Mouse (Mus musculus): Measurements from ENCODE around the gene Sod3. TPM values are rescaled to one million over a fixed set of nuclear protein-coding genes. Genes with fewer than 3 reads are reported as not detected.

Gene Sod3
- polyA plus RNA-seq, 1 experiment from 2014 or later: 0.38 TPM

GRCm38 (mm10) chr5:52351561-52351960, 12.0 kb upstream of the Sod3 start:
- 93% methylated on average over 2 of the region's 2 CpGs for WGBS
- Histone ChIP-seq H3K9me3 (replicated peaks; ENCODE audit: control insufficient read depth, low read length) (no peaks in the 10 kb centered on the region), H3K4me1 (ENCODE audit: control insufficient read depth, insufficient read depth, low read length) (no peaks in the 10 kb centered on the region), H3K36me3 (replicated peaks; ENCODE audit: control insufficient read depth, insufficient read depth, low read depth, low read length) (no peaks in the 10 kb centered on the region), H3K27ac (replicated peaks; ENCODE audit: low read depth, low read length) (no peak overlapping the region), H3K27me3 (ENCODE audit: control insufficient read depth, insufficient read depth, low read length) (no peaks in the 10 kb centered on the region), H3K9ac (replicated peaks; ENCODE audit: low read length) (no peak overlapping the region), H3K4me2 (ENCODE audit: low read depth, low read length) (no peak overlapping the region), H3K4me3 (ENCODE audit: low read depth, low read length) (no peak overlapping the region)
- DNase-seq (ENCODE audit: low spot score) (no peak), ATAC-seq (replicated peaks; ENCODE audit: insufficient number of reproducible peaks, low FRiP score, low TSS enrichment, low read depth) (no peak)

- no peak overlapping the region for H3K9ac ChIP-seq (replicated peaks; ENCODE audit: low read length)
- no peak overlapping the region for H3K27ac ChIP-seq (replicated peaks; ENCODE audit: low read depth, low read length)
- no peaks in the 10 kb centered on the region for H3K4me1 ChIP-seq (ENCODE audit: control insufficient read depth, insufficient read depth, low read length)
- no peak overlapping the region for H3K4me2 ChIP-seq (ENCODE audit: low read depth, low read length)
- WGBS: 79% methylated on average over 5 of the region's 5 CpGs
- ATAC-seq (replicated peaks; ENCODE audit: insufficient number of reproducible peaks, low FRiP score, low TSS enrichment, low read depth): no peak
- H3K27me3 ChIP-seq (ENCODE audit: control insufficient read depth, insufficient read depth, low read length): no peaks in the 10 kb centered on the region
- H3K9me3 ChIP-seq (replicated peaks; ENCODE audit: control insufficient read depth, low read length): no peaks in the 10 kb centered on the region
- no peak overlapping the region for H3K4me3 ChIP-seq (ENCODE audit: low read depth, low read length)
- DNase-seq (ENCODE audit: low spot score): no peak
- H3K36me3 ChIP-seq (replicated peaks; ENCODE audit: control insufficient read depth, insufficient read depth, low read depth, low read length): no peaks in the 10 kb centered on the region
Observed at GRCm38 (mm10) chr5:52352730-52353129, 10.9 kb upstream of the Sod3 start.

- no peaks in the 10 kb centered on the region for H3K36me3 ChIP-seq (replicated peaks; ENCODE audit: control insufficient read depth, insufficient read depth, low read depth, low read length)
- H3K4me1 ChIP-seq (ENCODE audit: control insufficient read depth, insufficient read depth, low read length): no peaks in the 10 kb centered on the region
- no peak overlapping the region for H3K4me3 ChIP-seq (ENCODE audit: low read depth, low read length)
- no peaks in the 10 kb centered on the region for H3K27me3 ChIP-seq (ENCODE audit: control insufficient read depth, insufficient read depth, low read length)
- WGBS: 86% methylated on average over 4 of the region's 4 CpGs
- ATAC-seq (replicated peaks; ENCODE audit: insufficient number of reproducible peaks, low FRiP score, low TSS enrichment, low read depth) (no peak), DNase-seq (ENCODE audit: low spot score) (no peak)
- no peak overlapping the region for H3K4me2 ChIP-seq (ENCODE audit: low read depth, low read length)
- H3K9ac ChIP-seq (replicated peaks; ENCODE audit: low read length): no peak overlapping the region
- no peak overlapping the region for H3K27ac ChIP-seq (replicated peaks; ENCODE audit: low read depth, low read length)
- no peaks in the 10 kb centered on the region for H3K9me3 ChIP-seq (replicated peaks; ENCODE audit: control insufficient read depth, low read length)
Observed at GRCm38 (mm10) chr5:52354441-52354840, 9.2 kb upstream of the Sod3 start.

- H3K9ac ChIP-seq (replicated peaks; ENCODE audit: low read length): no peak overlapping the region
- no peak overlapping the region for H3K27ac ChIP-seq (replicated peaks; ENCODE audit: low read depth, low read length)
- H3K9me3 ChIP-seq (replicated peaks; ENCODE audit: control insufficient read depth, low read length): no peaks in the 10 kb centered on the region
- 85% methylated on average over 7 of the region's 7 CpGs for WGBS
- H3K36me3 ChIP-seq (replicated peaks; ENCODE audit: control insufficient read depth, insufficient read depth, low read depth, low read length): no peaks in the 10 kb centered on the region
- no peak for DNase-seq (ENCODE audit: low spot score)
- no peak overlapping the region for H3K4me2 ChIP-seq (ENCODE audit: low read depth, low read length)
- no peaks in the 10 kb centered on the region for H3K4me1 ChIP-seq (ENCODE audit: control insufficient read depth, insufficient read depth, low read length)
- H3K4me3 ChIP-seq (ENCODE audit: low read depth, low read length): no peak overlapping the region
- ATAC-seq (replicated peaks; ENCODE audit: insufficient number of reproducible peaks, low FRiP score, low TSS enrichment, low read depth): no peak
- H3K27me3 ChIP-seq (ENCODE audit: control insufficient read depth, insufficient read depth, low read length): no peaks in the 10 kb centered on the region
Observed at GRCm38 (mm10) chr5:52355612-52356011, 8.0 kb upstream of the Sod3 start.

- ATAC-seq (replicated peaks; ENCODE audit: insufficient number of reproducible peaks, low FRiP score, low TSS enrichment, low read depth) (no peak), DNase-seq (ENCODE audit: low spot score) (no peak)
- Histone ChIP-seq H3K4me3 (ENCODE audit: low read depth, low read length) (no peak overlapping the region), H3K27me3 (ENCODE audit: control insufficient read depth, insufficient read depth, low read length) (no peaks in the 10 kb centered on the region), H3K36me3 (replicated peaks; ENCODE audit: control insufficient read depth, insufficient read depth, low read depth, low read length) (no peaks in the 10 kb centered on the region), H3K4me1 (ENCODE audit: control insufficient read depth, insufficient read depth, low read length) (no peaks in the 10 kb centered on the region), H3K4me2 (ENCODE audit: low read depth, low read length) (no peak overlapping the region), H3K9me3 (replicated peaks; ENCODE audit: control insufficient read depth, low read length) (no peaks in the 10 kb centered on the region), H3K9ac (replicated peaks; ENCODE audit: low read length) (no peak overlapping the region), H3K27ac (replicated peaks; ENCODE audit: low read depth, low read length) (no peak overlapping the region)
- 77% methylated on average over 9 of the region's 9 CpGs for WGBS
Observed at GRCm38 (mm10) chr5:52357175-52357754, 6.3 kb upstream of the Sod3 start.

GRCm38 (mm10) chr5:52358120-52358519, 5.5 kb upstream of the Sod3 start:
- H3K4me2 ChIP-seq (ENCODE audit: low read depth, low read length): no peak overlapping the region
- H3K27ac ChIP-seq (replicated peaks; ENCODE audit: low read depth, low read length): no peak overlapping the region
- DNase-seq (ENCODE audit: low spot score) (no peak), ATAC-seq (replicated peaks; ENCODE audit: insufficient number of reproducible peaks, low FRiP score, low TSS enrichment, low read depth) (no peak)
- H3K9me3 ChIP-seq (replicated peaks; ENCODE audit: control insufficient read depth, low read length): no peaks in the 10 kb centered on the region
- H3K4me1 ChIP-seq (ENCODE audit: control insufficient read depth, insufficient read depth, low read length): no peaks in the 10 kb centered on the region
- H3K36me3 ChIP-seq (replicated peaks; ENCODE audit: control insufficient read depth, insufficient read depth, low read depth, low read length): no peaks in the 10 kb centered on the region
- WGBS: 90% methylated on average over 6 of the region's 6 CpGs
- no peaks in the 10 kb centered on the region for H3K27me3 ChIP-seq (ENCODE audit: control insufficient read depth, insufficient read depth, low read length)
- no peak overlapping the region for H3K4me3 ChIP-seq (ENCODE audit: low read depth, low read length)
- no peak overlapping the region for H3K9ac ChIP-seq (replicated peaks; ENCODE audit: low read length)

GRCm38 (mm10) chr5:52360286-52361049, 3.1 kb upstream of the Sod3 start:
- 74% methylated on average over 21 of the region's 21 CpGs for WGBS
- H3K4me2 ChIP-seq (ENCODE audit: low read depth, low read length): no peak overlapping the region
- no peak for ATAC-seq (replicated peaks; ENCODE audit: insufficient number of reproducible peaks, low FRiP score, low TSS enrichment, low read depth)

GRCm38 (mm10) chr5:52362776-52363467, 669 bp upstream of the Sod3 start:
- 43% methylated on average over 6 of the region's 6 CpGs for WGBS
- peak; percentile 47 for DNase-seq (ENCODE audit: low spot score)

More at GRCm38 (mm10) chr5:52360286-52361049, 3.1 kb upstream of the Sod3 start:
- H3K9ac ChIP-seq (replicated peaks; ENCODE audit: low read length): no peak overlapping the region
- H3K9me3 ChIP-seq (replicated peaks; ENCODE audit: control insufficient read depth, low read length): no peaks in the 10 kb centered on the region
- DNase-seq (ENCODE audit: low spot score): no peak
- H3K36me3 ChIP-seq (replicated peaks; ENCODE audit: control insufficient read depth, insufficient read depth, low read depth, low read length): no peaks in the 10 kb centered on the region
- no peaks in the 10 kb centered on the region for H3K27me3 ChIP-seq (ENCODE audit: control insufficient read depth, insufficient read depth, low read length)
- no peaks in the 10 kb centered on the region for H3K4me1 ChIP-seq (ENCODE audit: control insufficient read depth, insufficient read depth, low read length)
- H3K4me3 ChIP-seq (ENCODE audit: low read depth, low read length): no peak overlapping the region
- H3K27ac ChIP-seq (replicated peaks; ENCODE audit: low read depth, low read length): no peak overlapping the region

More at GRCm38 (mm10) chr5:52362776-52363467, 669 bp upstream of the Sod3 start:
- H3K27me3 ChIP-seq (ENCODE audit: control insufficient read depth, insufficient read depth, low read length): no peaks in the 10 kb centered on the region
- no peak overlapping the region for H3K4me3 ChIP-seq (ENCODE audit: low read depth, low read length)
- no peak overlapping the region for H3K4me2 ChIP-seq (ENCODE audit: low read depth, low read length)
- no peak overlapping the region for H3K27ac ChIP-seq (replicated peaks; ENCODE audit: low read depth, low read length)
- no peaks in the 10 kb centered on the region for H3K9me3 ChIP-seq (replicated peaks; ENCODE audit: control insufficient read depth, low read length)
- no peaks in the 10 kb centered on the region for H3K4me1 ChIP-seq (ENCODE audit: control insufficient read depth, insufficient read depth, low read length)
- H3K9ac ChIP-seq (replicated peaks; ENCODE audit: low read length): no peak overlapping the region
- H3K36me3 ChIP-seq (replicated peaks; ENCODE audit: control insufficient read depth, insufficient read depth, low read depth, low read length): no peaks in the 10 kb centered on the region
- ATAC-seq (replicated peaks; ENCODE audit: insufficient number of reproducible peaks, low FRiP score, low TSS enrichment, low read depth): 0 out of 2 replicates have a peak, but pooled peaks have one; percentile 36

All from embryonic facial prominence, embryonic 11.5 days (tissue).